Mouse (Mus musculus) heart, embryonic 12.5 days (tissue): ENCODE results near the gene Pald1. TPM values are rescaled to one million over a fixed set of nuclear protein-coding genes. Genes with fewer than 3 reads are reported as not detected.
A peak's percentile ranks its signal among the peaks of the same experiment; 100 is the strongest.

Experiments
- ATAC-seq: fragments of 200-750 bp; cut with Nextera tagmentation; 2 replicates; pipeline ENCODE4 v1.8.0; 2017; ENCODE audit warnings: moderate TSS enrichment, moderate library complexity; ENCODE audit not compliant: insufficient number of reproducible peaks, low FRiP score
- H3K27ac ChIP-seq: fragments of 300-500 bp; sonication (generic); 2 replicates; pipeline ENCODE4 v1.5.1; 2016; ENCODE audit warnings: mild to moderate bottlenecking, moderate library complexity; ENCODE audit not compliant: poor library complexity, severe bottlenecking
- H3K27me3 ChIP-seq: fragments of 300-500 bp; sonication (generic); replicated peaks from 2 replicates; pipeline ENCODE4 v1.6.1; 2016; ENCODE audit warnings: mild to moderate bottlenecking, moderate library complexity
- H3K36me3 ChIP-seq: fragments of 300-500 bp; sonication (generic); 2 replicates; pipeline ENCODE4 v1.6.1; 2016; ENCODE audit warnings: mild to moderate bottlenecking, moderate library complexity
- H3K4me1 ChIP-seq: fragments of 300-500 bp; sonication (generic); replicated peaks from 2 replicates; pipeline ENCODE4 v1.6.1; 2016; ENCODE audit warnings: mild to moderate bottlenecking
- H3K4me2 ChIP-seq: fragments of 300-500 bp; sonication (generic); 2 replicates; pipeline ENCODE4 v1.6.1; 2016; ENCODE audit warnings: mild to moderate bottlenecking, moderate library complexity
- H3K4me3 ChIP-seq: fragments of 300-500 bp; sonication (generic); 2 replicates; pipeline ENCODE4 v1.5.1; 2016; ENCODE audit warnings: mild to moderate bottlenecking
- H3K9ac ChIP-seq: fragments of 300-500 bp; sonication (generic); 2 replicates; pipeline ENCODE4 v1.6.1; 2016; ENCODE audit warnings: mild to moderate bottlenecking, moderate library complexity
- H3K9me3 ChIP-seq: fragments of 300-500 bp; sonication (generic); replicated peaks from 2 replicates; pipeline ENCODE4 v1.6.1; 2016; ENCODE audit warnings: mild to moderate bottlenecking, moderate library complexity
- WGBS: fragments of 180-500 bp; shearing (Covaris S2); methylation state at CpG from one replicate; pipeline ENCODE4 v1.1.7; 2016; 5-methylcytosine and 5-hydroxymethylcytosine counted together
- polyA plus RNA-seq: library from polyadenylated mRNA; unstranded; fragments of >200 nt; fragmentation: Nextera tagmentation; extraction: Ambion mirVana; gene quantifications from 2 replicates; pipeline ENCODE4 v1.2.1, GENCODE M21; 2016

Gene Pald1
- polyA plus RNA-seq, 1 experiment from 2014 or later: 33.9 TPM

DNA sequence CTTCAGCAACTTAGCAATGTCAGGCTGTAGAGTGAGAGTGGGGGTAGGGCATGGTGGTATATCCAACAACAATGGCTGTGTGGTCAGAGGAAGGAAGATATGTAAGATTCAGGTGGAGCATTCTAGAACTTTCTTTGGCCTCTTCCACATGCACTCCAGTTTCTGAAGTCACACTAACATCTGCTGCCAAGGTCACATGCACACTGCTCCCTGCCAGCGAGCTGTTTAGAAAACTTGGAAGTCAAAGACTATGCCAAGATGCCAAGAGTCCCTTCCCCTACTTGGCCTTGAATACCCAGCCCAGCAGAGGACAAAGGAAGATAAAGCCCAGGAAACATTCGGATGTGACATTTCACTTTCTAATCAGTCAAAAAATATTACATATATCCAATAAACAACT, 19.6 kb upstream of the Pald1 start:
- 81% methylated on average over 2 of the region's 2 CpGs for WGBS
- no peak for ATAC-seq
- Histone ChIP-seq H3K4me3 (no peak overlapping the region), H3K27ac (no peak overlapping the region), H3K9me3 (0 out of 2 replicates have a peak, but pooled peaks cover 6% of the 10 kb centered on the region), H3K27me3 (peaks cover 15% of the 10 kb centered on the region), H3K9ac (no peak overlapping the region), H3K36me3 (no peaks in the 10 kb centered on the region), H3K4me2 (no peak overlapping the region), H3K4me1 (peaks cover 4% of the 10 kb centered on the region; the same call in 1 of the 2 replicates)

DNA sequence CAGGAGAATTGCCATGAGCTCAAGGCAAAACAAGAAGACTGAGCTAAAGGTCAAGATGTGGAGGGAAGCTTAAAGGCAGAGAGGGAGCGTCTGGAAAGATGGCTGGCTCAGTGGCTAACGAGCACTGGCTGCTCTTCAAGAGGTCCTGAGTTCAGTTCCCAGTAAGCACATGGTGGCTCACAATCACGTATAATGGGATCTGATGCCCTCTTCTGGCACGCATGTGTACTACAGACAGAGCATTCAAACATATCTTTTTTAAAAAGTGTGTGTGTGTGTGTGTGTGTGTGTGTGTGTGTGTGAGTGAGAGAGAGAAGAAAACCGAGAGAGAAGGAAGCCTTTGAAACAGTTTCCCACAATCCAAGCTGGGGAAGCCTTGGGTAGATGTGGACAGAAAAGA, 19.1 kb upstream of the Pald1 start:
- no peak overlapping the region for H3K4me2 ChIP-seq
- no peak overlapping the region for H3K4me3 ChIP-seq
- ATAC-seq: no peak
- H3K36me3 ChIP-seq: no peaks in the 10 kb centered on the region
- H3K9ac ChIP-seq: no peak overlapping the region
- no peak overlapping the region for H3K27ac ChIP-seq
- peaks cover 4% of the 10 kb centered on the region; the same call in 1 of the 2 replicates for H3K4me1 ChIP-seq
- peaks cover 15% of the 10 kb centered on the region for H3K27me3 ChIP-seq
- WGBS: 68% methylated on average over 5 of the region's 5 CpGs
- 0 out of 2 replicates have a peak, but pooled peaks cover 6% of the 10 kb centered on the region for H3K9me3 ChIP-seq

- Histone ChIP-seq H3K9me3 (0 out of 2 replicates have a peak, but pooled peaks cover 6% of the 10 kb centered on the region), H3K4me2 (no peak overlapping the region), H3K27me3 (peaks cover 3% of the 10 kb centered on the region), H3K9ac (no peak overlapping the region), H3K27ac (no peak overlapping the region), H3K4me3 (no peak overlapping the region), H3K36me3 (no peaks in the 10 kb centered on the region), H3K4me1 (no peaks in the 10 kb centered on the region)
- WGBS: 82% methylated on average over 5 of the region's 5 CpGs
- ATAC-seq: no peak
Measured at GRCm38 (mm10) chr10:61400407-61400806, 17.1 kb upstream of the Pald1 start.

GRCm38 (mm10) chr10:61399156-61399734, 15.9 kb upstream of the Pald1 start:
- Histone ChIP-seq H3K4me1 (peaks cover 7% of the 10 kb centered on the region; the same call in 1 of the 2 replicates), H3K36me3 (no peaks in the 10 kb centered on the region)

GRCm38 (mm10) chr10:61398125-61398524, 14.8 kb upstream of the Pald1 start:
- Histone ChIP-seq H3K27me3 (no peaks in the 10 kb centered on the region; the same call in 1 of the 2 replicates), H3K27ac (no peak overlapping the region), H3K4me3 (no peak overlapping the region), H3K36me3 (no peaks in the 10 kb centered on the region), H3K9ac (0 out of 2 replicates have a peak overlapping the region, but pooled peaks have one; percentile 24), H3K9me3 (0 out of 2 replicates have a peak, but pooled peaks cover 6% of the 10 kb centered on the region), H3K4me2 (no peak overlapping the region), H3K4me1 (peaks cover 8% of the 10 kb centered on the region; the same call in 1 of the 2 replicates)
- no peak for ATAC-seq
- whole genome bisulfite sequencing: 50% methylated on average over 3 of the region's 3 CpGs

More at GRCm38 (mm10) chr10:61399156-61399734, 15.9 kb upstream of the Pald1 start:
- Histone ChIP-seq H3K9me3 (0 out of 2 replicates have a peak, but pooled peaks cover 6% of the 10 kb centered on the region), H3K27ac (no peak overlapping the region), H3K9ac (no peak overlapping the region), H3K4me3 (no peak overlapping the region), H3K27me3 (no peaks in the 10 kb centered on the region; the same call in 1 of the 2 replicates), H3K4me2 (no peak overlapping the region)
- peak; percentile 58; the same call in 1 of the 2 replicates for ATAC-seq
- 25% methylated on average over 13 of the region's 13 CpGs for WGBS

- peak overlapping the region; percentile 30 for H3K4me2 ChIP-seq
- WGBS: 14% methylated on average over 9 of the region's 9 CpGs
- no peaks in the 10 kb centered on the region for H3K36me3 ChIP-seq
- H3K27me3 ChIP-seq: no peaks in the 10 kb centered on the region
- H3K4me3 ChIP-seq: no peak overlapping the region
- peak overlapping the region; percentile 21; the same call in 1 of the 2 replicates for H3K9ac ChIP-seq
- no peaks in the 10 kb centered on the region for H3K9me3 ChIP-seq
- no peak; the same call in 1 of the 2 replicates for ATAC-seq
- peak overlapping the region; percentile 12; the same call in 1 of the 2 replicates for H3K27ac ChIP-seq
- H3K4me1 ChIP-seq: peaks cover 24% of the 10 kb centered on the region
Measured at GRCm38 (mm10) chr10:61394476-61395136, 11.3 kb upstream of the Pald1 start.

GRCm38 (mm10) chr10:61392584-61392983, 9.3 kb upstream of the Pald1 start:
- peaks cover 32% of the 10 kb centered on the region for H3K4me1 ChIP-seq
- H3K9ac ChIP-seq: peak overlapping the region; percentile 41; the same call in 1 of the 2 replicates
- ATAC-seq: no peak
- WGBS: 36% methylated on average over 4 of the region's 4 CpGs
- no peak overlapping the region for H3K27ac ChIP-seq
- no peak overlapping the region for H3K4me3 ChIP-seq
- no peaks in the 10 kb centered on the region for H3K36me3 ChIP-seq
- no peaks in the 10 kb centered on the region for H3K9me3 ChIP-seq
- H3K4me2 ChIP-seq: no peak overlapping the region
- H3K27me3 ChIP-seq: no peaks in the 10 kb centered on the region

DNA sequence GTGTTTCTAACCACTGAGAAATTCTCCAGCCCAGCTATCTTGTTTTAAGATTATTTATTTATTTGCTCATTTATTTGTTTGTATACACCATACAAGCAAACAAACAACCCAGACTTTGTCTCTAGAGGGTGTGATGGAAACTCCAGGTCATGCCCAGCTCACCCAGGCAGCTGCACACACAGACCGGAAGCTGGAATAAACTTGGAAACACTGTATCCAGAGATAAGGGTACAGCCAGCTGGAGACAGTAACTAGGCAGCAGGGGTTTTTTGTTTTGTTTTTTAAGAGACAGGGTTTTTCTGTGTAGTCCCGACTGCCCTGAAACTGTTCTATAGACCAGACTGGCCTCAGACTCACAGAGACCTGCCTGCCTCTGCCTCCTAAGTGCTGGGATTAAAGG, 6.8 kb upstream of the Pald1 start:
- H3K4me1 ChIP-seq: peaks cover 50% of the 10 kb centered on the region
- no peak overlapping the region for H3K4me2 ChIP-seq
- H3K27ac ChIP-seq: 0 out of 2 replicates have a peak overlapping the region, but pooled peaks have one; percentile 24
- H3K9ac ChIP-seq: no peak overlapping the region
- no peaks in the 10 kb centered on the region for H3K9me3 ChIP-seq
- H3K36me3 ChIP-seq: no peaks in the 10 kb centered on the region
- H3K27me3 ChIP-seq: no peaks in the 10 kb centered on the region
- H3K4me3 ChIP-seq: no peak overlapping the region
- no peak for ATAC-seq
- 23% methylated on average over 2 of the region's 2 CpGs for WGBS

- H3K9ac ChIP-seq: no peak overlapping the region
- H3K4me2 ChIP-seq: no peak overlapping the region
- 74% methylated on average over 5 of the region's 5 CpGs for WGBS
- H3K36me3 ChIP-seq: no peaks in the 10 kb centered on the region
- H3K9me3 ChIP-seq: no peaks in the 10 kb centered on the region
- H3K4me1 ChIP-seq: peaks cover 53% of the 10 kb centered on the region
- H3K4me3 ChIP-seq: no peak overlapping the region
- H3K27me3 ChIP-seq: no peaks in the 10 kb centered on the region
- no peak overlapping the region for H3K27ac ChIP-seq
- no peak for ATAC-seq
Measured at GRCm38 (mm10) chr10:61389020-61389419, 5.7 kb upstream of the Pald1 start.

DNA sequence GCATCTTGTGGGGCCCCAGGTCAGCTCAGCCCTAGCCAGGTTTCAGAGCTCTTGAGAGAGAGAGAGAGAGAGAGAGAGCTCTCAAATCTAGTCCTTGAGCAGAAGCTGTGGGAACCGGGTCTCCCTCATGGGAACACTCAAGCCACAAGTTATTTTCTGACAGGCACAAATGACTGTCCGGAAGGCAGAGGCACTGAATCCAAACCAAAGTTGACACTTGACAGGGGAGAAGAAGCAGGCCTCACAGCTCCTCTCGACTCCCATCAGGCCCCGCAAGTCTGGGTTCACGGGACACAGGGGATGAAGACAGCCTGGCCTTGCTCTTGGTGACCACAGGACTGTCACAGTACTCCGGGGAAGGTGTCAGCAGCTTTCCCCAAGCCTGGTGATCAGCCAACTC, 3.0 kb upstream of the Pald1 start:
- Histone ChIP-seq H3K4me2 (peak overlapping the region; percentile 11; the same call in 1 of the 2 replicates), H3K27ac (peak overlapping the region; percentile 81), H3K9me3 (no peaks in the 10 kb centered on the region), H3K36me3 (no peaks in the 10 kb centered on the region), H3K27me3 (no peaks in the 10 kb centered on the region), H3K4me3 (no peak overlapping the region), H3K9ac (no peak overlapping the region), H3K4me1 (peaks cover 62% of the 10 kb centered on the region)
- 21% methylated on average over 6 of the region's 6 CpGs for WGBS
- no peak for ATAC-seq

DNA sequence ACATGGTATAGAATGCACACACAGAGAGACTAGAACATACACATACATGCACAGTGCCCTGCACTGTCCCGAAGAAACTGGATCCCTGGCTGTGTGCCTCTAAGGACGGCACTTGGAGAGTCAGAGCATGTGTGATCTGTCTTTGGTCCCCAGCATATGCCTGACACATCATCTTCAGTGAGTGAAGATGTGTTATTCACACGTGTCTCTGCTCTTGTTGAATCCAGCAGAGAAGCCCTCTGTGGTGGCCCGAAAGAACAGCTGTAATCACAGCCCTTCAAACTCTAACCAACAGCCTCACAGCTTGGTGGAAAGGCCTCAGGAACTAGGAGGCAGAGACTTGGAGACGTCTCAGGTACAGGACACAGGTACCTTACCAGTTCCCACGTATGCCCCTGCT, 1.8 kb upstream of the Pald1 start:
- H3K4me2 ChIP-seq: no peak overlapping the region
- H3K36me3 ChIP-seq: no peaks in the 10 kb centered on the region
- no peaks in the 10 kb centered on the region for H3K27me3 ChIP-seq
- H3K4me3 ChIP-seq: no peak overlapping the region
- peaks cover 71% of the 10 kb centered on the region for H3K4me1 ChIP-seq
- peak overlapping the region; percentile 81 for H3K27ac ChIP-seq
- ATAC-seq: no peak
- 68% methylated on average over 6 of the region's 6 CpGs for WGBS
- H3K9ac ChIP-seq: 0 out of 2 replicates have a peak overlapping the region, but pooled peaks have one; percentile 34
- no peaks in the 10 kb centered on the region for H3K9me3 ChIP-seq
